Mouse (Mus musculus): ENCODE measurements at regions not wholly inside any gene's neighbourhood (a gene's known extent, or its start where the extent isn't known, plus 50 kb on each side); places are given as distances from the start of the nearest gene placed in this dataset.

DNA sequence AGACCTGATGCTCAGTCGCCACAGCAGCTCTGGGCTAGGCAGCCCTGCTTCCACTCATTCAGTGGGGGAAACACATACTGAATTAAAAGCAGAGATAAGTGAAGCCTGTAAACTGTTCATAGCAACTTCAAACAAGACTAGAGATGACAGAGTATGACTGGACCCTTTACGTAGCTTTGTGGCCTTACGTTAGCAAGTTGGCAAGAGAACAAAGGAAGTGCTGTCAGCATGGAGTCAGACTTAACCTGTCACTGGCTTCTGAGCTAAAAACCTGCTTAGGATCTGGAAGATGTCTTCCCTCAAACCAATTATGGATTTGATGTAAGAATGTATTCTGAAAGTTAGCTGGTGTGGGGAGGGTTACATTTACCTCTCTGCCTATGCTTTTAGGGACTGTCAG is 421.3 kb downstream of the Ttll7 start:
- no peak for DNase-seq (ENCODE audit: low read depth)

DNA sequence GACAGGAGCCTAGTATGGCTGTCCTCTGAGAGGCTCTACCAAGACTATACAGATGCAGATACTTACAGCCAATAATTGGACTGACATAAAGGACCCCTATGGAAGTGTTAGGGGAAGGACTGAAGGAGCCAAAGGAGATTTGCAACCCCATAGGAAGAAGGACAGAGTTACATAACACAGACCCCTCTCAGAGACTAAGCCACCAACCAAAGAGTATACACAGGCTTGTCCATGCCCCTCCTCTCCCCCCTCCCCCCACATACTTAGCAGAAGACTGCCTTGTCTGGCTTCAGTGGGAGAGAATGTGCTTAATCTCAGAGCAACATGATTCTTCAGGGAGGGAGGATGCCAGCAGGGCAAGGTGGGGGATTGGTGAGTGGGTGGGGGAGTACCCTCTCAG is 426.4 kb downstream of the Ttll7 start:
- no peak for DNase-seq (ENCODE audit: low read depth)

DNA sequence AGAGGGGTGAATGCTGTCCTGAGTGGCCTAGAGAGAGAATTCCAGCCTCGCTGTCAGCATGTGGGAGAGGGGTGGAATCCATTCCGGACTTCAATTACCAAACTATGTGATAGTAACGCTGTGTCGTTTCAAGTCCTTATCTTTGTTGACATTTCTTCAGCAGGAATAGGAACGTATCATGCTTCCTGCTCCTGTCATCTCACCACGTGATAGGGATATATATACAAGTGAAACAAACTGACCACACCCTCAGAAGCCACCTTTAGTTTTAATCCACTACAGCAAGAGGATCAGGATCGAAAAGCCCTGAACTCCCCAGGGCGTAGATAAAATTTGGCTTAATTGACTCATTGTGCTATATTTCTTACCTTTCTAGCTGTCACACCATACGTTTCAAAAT is 431.6 kb downstream of the Ttll7 start:
- no peak for DNase-seq (ENCODE audit: low read depth)

DNA sequence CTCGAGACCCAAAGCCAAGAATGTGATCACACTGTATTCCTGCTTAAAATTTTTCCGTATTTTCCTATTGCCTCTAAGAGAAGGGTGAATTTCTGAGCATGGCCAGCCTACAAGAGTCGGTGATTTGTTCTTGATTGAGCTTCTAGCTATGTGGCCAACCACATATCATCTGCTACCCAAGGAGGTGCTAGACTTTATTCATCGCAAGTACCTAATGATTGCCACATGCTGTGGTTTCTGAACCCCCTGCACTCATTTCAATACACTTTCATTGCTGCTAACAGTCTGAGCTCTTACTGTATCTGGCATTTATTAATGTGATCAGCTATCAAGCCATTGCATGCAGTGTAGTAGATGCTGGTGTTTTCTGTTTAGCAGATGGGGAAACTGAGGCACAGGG is 432.2 kb downstream of the Ttll7 start:
- no peak for DNase-seq (ENCODE audit: low read depth)

DNA sequence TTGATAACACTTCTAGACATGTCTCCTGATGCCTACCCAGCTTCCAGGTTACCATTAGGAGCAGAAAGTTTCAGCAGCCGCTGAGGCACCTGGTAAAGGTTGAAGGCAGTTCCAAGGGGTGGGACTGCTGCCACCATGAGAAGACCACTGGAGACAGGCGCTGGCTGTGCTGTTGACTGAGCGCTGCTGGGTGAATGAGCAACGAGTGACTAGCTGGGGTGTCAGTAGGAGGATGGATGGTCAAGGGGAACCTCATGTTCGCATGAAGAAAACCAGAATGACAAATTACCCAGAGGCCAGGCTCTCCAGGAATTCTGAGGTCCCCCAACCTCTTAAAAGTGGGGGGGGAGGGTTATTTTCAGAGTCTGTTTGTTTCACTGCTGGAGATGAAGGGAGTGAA is 433.3 kb downstream of the Ttll7 start:
- no peak for DNase-seq (ENCODE audit: low read depth)

DNA sequence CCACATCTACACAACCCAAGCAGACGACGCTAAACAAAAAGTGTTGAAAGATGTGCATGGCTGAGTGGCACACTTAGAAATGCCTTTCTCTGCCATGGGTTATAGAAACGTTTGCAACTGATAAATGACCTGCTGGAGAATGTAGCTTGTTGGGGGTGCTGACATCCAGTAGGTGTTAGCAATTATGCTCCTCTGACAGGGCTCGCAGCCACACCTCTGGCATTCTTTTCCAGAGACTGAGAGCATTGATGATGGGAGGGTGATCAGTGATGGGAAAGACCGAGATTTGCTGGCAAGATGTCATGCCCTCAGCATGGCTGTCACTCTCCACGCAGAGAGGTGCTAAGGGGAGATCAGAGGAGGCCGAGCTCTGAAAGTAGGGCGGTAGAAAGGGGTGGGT is 435.3 kb downstream of the Ttll7 start:
- no peak for DNase-seq (ENCODE audit: low read depth)

DNA sequence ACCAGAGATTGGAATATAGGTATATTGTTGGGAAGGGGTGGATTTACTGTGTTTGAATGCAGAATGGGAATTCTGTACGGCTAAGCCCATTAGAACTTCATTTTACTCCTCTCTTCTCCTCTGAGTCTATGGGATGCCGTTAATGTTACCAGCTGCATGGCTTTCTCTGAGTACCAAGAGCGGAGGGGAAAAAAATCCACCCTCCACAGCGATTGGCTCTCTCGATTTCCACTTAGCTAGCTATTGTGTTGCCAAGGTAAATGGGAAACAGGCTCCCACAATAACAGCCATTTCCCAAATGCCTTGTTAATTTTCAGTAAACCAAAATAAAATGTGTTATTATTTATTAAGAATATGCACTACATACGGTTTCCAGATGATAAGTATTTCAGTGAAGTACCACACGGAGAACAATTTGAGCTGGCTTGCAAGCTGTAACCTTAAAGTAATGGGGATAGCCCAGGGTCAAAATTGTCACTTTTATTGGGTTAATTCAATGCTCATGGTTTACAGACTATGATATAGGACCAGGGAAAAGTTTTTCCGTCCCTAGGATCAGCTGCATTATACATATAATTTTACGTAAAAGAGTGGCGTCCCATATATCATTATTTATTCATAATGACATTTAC is 439.6 kb downstream of the Ttll7 start:
- DNase-seq (ENCODE audit: low read depth), result no peak

DNA sequence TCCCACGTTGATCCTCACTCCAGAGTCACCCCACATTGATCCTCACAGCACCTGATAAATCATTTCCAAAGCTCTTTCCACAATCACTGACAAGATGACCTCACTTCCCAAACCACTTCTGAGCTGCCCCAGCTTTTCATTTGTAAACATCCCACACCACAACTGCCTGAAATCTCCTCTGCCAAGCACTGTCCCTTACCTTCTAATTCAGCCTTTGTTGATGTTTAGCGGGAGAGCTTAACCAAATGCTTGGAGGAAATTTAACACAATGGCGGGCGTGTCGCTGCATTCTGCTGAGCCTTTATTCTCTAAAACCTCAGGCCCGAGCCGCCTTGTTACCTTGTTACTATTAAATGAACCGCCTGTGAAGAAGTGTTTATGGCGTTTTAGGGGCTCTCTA is 445.9 kb downstream of the Ttll7 start:
- DNase-seq (ENCODE audit: low read depth), result no peak

DNA sequence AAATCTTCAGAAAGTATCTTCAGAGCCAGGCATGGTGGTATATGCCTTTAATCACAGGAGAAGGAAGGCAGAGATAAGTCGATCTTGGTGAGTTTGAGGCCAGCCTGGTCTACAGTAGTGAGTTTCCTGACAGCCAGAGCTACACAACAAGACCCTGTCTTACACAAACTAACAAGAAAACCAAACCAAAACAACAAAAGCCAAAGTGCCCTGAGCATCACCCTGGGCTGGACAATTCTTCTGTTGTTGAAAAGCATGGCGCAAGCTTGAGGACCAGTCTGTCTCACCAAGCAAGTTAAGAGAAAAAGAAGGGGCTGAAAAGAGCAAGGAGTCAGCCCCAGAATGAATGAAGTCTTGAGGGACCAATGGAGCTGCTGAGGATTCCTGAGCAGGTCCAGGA is 473.4 kb downstream of the Ttll7 start:
- no peak for DNase-seq (ENCODE audit: low read depth)

DNA sequence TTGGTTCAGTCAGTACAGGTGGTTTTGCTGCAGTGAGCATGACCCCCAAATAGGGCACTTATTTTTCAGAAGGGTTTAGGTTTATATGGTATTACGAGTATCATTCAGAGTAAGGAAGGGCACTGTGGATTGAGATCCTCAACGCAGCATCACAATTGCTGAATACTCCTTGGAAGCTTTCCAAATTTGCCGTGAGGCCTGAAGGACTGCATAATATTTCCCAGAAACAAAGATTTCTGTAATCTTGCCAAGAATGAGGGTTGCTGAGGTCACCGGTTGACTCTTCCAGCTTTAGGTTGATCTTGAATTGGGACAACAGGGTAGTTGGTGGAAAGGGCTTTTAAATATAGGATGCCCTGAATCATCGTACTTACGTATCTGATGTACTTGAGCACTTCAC is 482.1 kb downstream of the Ttll7 start:
- no peak for DNase-seq (ENCODE audit: low read depth)

DNA sequence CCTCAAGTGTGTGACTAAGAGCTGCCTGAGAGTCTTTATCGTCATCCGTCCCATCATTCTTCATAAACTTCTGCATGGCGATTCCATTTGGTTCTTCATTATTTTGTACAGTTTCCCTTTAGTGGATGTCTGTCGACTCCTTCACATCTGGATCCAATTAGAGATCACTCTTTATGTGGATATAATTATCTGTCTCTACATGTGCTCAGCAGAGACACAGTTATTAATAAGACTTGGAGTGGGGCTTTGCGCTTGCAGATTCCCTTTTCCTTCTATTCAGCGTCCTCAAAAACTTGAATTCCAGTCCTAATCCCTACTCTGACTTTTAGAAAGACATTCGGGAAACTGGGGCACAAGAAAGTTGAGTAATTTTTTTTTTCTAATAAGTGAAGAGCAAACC is 483.1 kb downstream of the Ttll7 start:
- DNase-seq (ENCODE audit: low read depth), result no peak

DNA sequence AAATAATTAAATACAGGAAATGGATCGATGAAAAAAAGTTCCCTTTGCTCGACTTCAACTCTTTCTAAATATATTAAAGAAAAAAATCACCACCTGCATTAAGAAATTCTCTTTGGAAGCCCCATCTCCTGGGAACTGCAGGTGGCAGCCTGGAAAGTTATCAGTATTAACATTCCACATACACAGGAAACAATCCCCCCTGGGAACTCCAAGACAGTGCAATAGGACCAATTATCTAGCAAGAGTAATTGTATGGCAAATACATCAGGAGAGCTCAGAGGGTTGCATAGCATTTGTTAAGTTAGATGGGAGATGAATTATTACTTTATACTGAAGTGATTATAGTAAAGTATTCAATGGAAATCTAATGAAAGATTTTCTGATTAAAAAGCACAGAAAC is 487.3 kb downstream of the Ttll7 start:
- no peak for DNase-seq (ENCODE audit: low read depth)

DNA sequence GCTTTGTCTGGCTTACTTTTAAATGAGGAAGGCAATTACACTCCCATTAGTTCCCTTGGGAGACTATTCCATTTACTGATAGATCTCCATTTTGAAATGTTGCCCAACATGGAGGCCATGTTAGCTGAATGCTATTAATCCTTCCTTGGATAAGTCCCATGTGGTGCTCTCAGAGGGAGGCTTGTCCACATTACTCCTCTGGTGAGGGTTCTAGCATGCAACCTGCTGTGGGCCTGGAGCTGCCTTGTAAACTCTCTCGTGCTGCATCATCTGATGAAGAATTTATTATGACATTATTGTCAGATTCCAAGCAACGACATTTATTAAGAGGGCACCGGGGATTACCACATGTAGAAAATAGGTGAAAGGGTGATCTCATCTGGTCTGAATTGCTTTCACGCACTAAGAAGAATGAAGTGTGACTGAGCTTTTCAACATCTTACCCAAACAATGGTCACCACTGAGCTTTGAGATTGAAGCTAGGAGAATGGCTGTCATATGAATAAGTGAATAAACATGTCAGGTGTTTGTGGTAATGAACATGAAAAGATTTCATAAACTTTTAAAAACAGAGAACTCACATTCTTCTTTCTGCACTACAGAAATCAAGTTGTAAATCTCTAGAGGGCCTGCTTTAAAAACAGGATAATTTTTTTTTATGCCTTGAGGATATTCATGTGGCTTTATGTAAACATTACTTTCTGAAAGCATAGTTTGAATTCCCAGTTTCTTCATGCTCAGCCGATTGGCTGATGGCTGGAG is 495.3 kb downstream of the Ttll7 start:
- no peak for DNase-seq (ENCODE audit: low read depth)

DNA sequence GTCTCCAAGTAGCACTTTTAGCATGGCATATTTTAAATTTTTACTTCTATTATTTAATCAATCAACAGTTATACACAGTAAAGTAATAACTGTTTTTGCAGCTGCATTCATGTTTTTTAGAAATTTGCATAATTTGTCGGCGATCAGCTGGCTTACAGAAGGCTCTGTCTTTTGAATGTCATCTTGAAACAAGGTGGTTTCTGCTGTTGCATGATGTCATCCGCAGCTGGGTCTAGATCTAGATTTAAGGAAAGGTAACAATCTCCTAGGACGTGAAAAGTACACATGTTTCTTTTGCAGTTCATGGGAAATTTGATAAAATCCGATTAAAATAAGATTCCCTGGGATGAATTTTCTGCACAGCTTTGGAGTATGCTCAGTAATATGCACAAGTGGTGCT is 534.9 kb downstream of the Ttll7 start:
- no peak for DNase-seq (ENCODE audit: low read depth)

DNA sequence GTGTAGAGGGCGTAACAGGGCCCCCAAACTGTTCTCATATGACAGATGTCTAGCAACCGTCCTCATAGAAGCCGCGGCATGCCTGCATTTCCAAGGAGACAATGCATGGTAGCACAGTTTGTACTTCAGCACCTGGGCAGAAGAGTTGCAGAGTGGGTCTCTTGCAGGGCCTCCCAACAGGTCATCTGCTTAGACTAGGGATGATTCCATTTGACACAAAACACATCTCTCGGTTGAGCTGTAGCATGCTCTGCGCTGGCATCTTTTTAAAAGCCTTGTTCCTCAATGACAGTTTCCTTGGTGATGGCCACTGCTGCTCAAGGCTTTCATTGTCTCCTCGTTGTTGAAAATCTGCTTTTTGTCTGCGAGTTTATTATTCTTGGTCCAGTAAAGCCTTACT is 546.1 kb downstream of the Ttll7 start:
- DNase-seq (ENCODE audit: low read depth), result no peak

DNA sequence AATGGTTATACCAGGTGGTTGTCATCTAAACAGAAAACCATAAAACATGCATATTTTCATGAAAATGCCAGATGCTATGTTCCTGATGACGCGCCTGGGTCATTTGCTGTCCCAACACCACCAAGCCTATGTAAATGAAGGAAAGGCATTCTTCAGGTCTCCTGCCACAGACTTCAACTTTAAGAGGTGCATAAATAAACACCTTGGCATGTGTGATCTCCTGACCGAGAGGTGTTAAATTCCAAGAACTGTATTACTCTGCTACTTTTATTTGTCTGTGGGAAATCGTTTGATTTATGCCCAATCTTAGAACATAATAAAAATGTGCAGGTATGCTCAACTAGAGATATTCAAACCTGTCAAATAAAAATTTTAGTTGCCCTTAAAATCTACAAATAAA is 560.1 kb downstream of the Ttll7 start:
- no peak for DNase-seq (ENCODE audit: low read depth)

DNA sequence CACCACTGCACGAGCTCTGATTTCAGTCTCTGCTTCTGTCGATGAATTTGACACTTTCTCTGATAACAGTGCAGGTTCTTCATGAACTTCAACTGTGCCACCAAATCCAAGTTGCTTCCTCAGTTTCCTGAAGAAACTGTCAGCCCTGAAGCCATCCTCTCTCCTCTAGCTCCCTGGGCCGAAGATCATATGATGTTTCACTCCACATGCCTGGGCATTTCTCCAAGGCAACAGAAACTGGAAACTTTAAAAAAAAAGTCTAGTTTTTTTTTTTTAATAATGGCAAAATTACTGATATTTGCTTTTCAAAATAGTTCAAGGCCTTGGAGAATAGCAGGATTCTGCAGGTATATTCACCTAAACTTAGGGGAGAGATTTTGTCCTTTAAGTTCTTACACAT is 564.8 kb downstream of the Ttll7 start:
- no peak for DNase-seq (ENCODE audit: low read depth)

DNA sequence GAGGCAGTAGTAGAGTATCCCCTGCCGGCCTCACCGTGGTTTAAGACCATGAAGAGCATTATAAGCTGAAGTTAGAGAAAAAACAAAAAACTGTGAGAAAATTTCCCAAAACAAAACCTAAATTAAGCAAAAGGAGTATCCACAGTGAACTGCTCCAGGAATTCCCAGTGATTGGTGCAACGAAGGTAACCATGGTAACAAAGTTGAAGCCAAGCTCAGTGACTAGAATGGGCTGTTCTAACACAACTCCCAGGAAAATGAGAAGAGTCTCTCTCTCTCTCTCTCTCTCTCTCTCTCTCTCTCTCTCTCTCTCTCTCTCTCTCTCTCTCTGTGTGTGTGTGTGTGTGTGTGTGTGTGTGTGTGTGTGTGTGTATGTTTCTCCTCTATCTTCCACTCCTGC is 567.0 kb downstream of the Ttll7 start:
- DNase-seq (ENCODE audit: low read depth), result no peak

DNA sequence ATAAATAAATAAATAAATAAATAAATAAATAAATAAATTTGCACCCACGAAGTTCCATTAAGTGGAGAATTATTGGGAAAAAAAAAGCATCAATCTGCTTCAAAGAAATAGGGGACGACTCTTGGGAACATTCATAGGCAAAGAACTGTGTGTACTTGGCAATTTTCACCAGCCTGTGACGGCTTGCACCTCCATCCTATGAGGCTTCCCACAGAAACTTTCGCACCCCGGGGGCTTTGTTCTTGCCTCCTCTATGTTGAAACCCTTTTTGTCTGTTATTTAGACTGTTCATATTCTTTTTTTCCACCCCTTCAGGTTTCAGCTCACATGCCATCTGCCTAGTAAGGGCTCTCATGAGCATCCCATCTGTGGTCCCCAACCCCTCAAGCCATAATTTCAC is 570.0 kb downstream of the Ttll7 start:
- DNase-seq (ENCODE audit: low read depth), result no peak

DNA sequence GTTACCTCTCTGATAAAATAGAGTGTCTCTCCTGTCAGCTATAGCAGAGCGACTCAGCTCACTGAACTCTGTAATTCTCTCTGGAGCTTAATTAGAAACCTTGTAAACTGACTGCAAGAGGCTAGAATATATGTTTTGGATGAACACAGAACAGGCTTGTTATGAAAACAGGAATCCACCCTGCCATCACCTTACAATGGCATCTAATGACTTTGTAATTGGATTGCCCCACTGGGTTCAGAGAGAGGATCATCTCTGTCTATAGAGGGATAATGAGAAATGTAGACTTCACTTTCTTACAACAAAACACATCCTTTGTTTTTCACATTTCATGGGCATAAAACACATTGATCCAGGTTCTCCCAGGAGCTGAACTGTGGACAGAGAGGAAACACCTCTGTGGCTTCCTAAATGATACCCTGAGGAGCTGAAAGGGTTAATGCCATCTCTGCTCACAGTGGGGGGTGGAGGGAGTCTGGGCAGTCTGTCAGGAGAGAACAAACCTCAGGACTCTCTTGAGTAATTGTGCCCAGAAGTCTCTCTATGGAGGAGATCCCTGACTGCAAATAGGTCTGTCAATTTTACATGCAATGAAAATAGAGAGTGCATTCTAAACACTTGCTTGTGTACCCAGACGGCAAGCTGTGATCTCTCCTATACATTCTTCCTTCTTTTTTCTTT is 571.9 kb downstream of the Ttll7 start:
- no peak for DNase-seq (ENCODE audit: low read depth)

DNA sequence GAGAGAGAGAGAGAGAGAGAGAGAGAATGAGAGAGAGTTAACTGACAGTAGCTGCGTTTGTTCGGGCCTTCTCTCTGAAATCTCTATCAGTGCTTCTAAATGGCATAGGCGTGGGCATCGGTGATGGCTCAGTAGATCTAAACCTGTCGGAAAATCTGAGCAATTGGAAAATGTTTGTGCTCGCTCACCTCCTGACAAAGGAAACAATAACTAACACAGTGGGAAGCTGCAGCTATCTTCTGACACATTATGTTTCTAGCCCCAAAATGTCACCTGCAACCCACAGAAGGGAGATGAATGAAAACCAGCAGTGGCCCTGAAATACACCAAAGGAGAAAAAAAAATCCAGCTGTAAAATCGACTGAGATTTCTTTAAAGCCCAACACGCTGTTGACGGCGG is 576.7 kb downstream of the Ttll7 start:
- DNase-seq (ENCODE audit: low read depth), result no peak

DNA sequence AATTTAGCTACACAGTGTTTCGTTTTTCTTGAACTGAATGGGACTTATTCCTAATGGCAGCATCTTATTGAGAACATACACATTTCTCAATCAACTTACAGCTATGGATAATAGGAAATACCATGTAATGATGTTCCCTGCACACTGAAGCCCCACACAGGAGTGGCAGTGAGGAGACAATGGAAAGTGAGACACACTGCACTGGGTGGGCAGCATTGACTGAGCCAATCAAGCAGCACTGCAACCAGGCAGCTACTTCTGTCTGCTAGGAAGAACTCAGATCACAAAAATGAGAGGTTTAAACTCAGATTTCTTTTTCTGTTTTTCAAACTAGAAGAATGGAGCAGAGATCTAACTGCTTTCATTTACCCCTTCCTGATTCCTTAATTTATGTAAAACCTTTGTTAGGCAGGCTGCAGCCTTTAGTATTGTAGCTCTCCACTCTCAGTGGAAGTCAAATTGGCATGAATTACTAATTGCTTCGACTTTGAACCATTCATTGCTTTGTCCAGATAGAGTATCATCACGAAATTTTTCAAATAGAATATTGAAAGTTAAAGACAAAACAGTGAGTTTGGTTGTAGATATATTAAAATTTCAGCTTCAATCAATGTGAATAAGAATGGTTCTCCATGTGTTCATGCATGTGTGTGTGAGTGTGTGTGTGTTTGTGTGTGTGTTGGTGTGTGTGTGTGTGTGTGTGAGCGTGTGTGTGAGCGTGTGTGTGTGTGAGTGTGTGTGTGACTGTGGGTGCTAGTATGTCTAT is 590.9 kb downstream of the Ttll7 start:
- no peak for DNase-seq (ENCODE audit: low read depth)

DNA sequence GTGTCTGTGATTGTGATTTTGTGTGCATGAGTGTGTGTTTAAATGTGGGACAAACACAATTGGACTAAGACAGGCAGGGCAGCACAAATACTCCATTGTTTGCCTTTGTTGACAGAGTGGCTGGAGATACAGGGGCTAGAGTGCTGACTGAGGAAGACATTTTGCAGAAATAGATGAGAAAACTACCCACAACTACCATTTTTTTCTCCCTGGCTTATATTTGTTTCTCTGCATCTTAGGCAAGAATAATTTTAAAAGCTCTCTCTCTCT is 591.5 kb downstream of the Ttll7 start:
- no peak for DNase-seq (ENCODE audit: low read depth)

Measured in 416B (cell line).